Mouse (Mus musculus) activated CD4-positive, CD25-positive, alpha-beta regulatory T cell, adult 9 weeks (primary cell): ENCODE results near the gene Krtap31-2. TPM values are rescaled to one million over a fixed set of nuclear protein-coding genes. Genes with fewer than 3 reads are reported as not detected.

ENCODE experiments used
- polyA plus RNA-seq: library from polyadenylated mRNA; unstranded; fragments of 100-300 nt; shearing (Covaris generic); gene quantifications from one replicate; pipeline ENCODE4 v1.2.1, GENCODE M21; 2017

Krtap31-2 gene
- polyA plus RNA-seq: not detected

GRCm38 (mm10) chr11:99935991-99936390, at the start of gene Krtap31-2:
TSS of gene Krtap31-2 (plus strand) at chr11:99936291.

GRCm38 (mm10) chr11:99907620-99908019, 28.5 kb upstream of the Krtap31-2 start, which contains the start of gene Krtap31-1:
TSS of gene Krtap31-1 (plus strand) at chr11:99907920.

GRCm38 (mm10) chr11:99914451-99914850, 21.6 kb upstream of the Krtap31-2 start, which contains the start of gene Gm11565:
TSS of gene Gm11565 (plus strand) at chr11:99914751.

GRCm38 (mm10) chr11:99948175-99948574, 12.1 kb downstream of the Krtap31-2 start, which contains the start of gene Krtap9-5:
TSS of gene Krtap9-5 (plus strand) at chr11:99948475.

GRCm38 (mm10) chr11:99978953-99979352, 42.9 kb downstream of the Krtap31-2 start, which contains the start of gene Krtap29-1:
TSS of gene Krtap29-1 (minus strand) at chr11:99979053.

GRCm38 (mm10) chr11:99986180-99986647, 50.1 kb downstream of the Krtap31-2 start, which contains the start of gene Krtap16-1:
TSS of gene Krtap16-1 (minus strand) at chr11:99986597.

Other genes starting within 250 kb of the Krtap31-2 start
- gene Gm14190, start 245.6 kb upstream of the Krtap31-2 start, polyA plus RNA-seq: not detected
- not detected for gene Gm14180, start 202.0 kb upstream of the Krtap31-2 start, polyA plus RNA-seq
- not detected for gene Gm11595, start 163.4 kb upstream of the Krtap31-2 start, polyA plus RNA-seq
- not detected for gene Krtap4-8, start 155.6 kb upstream of the Krtap31-2 start, polyA plus RNA-seq
- gene Krtap4-9, start 151.1 kb upstream of the Krtap31-2 start, polyA plus RNA-seq: not detected
- not detected for gene Gm11596, start 142.8 kb upstream of the Krtap31-2 start, polyA plus RNA-seq
- not detected for gene Gm11569, start 137.4 kb upstream of the Krtap31-2 start, polyA plus RNA-seq
- not detected for gene Gm11554, start 131.8 kb upstream of the Krtap31-2 start, polyA plus RNA-seq
- gene Krtap4-13, start 126.4 kb upstream of the Krtap31-2 start, polyA plus RNA-seq: not detected
- not detected for gene Gm11564, start 120.6 kb upstream of the Krtap31-2 start, polyA plus RNA-seq
- not detected for gene 2300003K06Rik, start 98.2 kb upstream of the Krtap31-2 start, polyA plus RNA-seq
- not detected for gene Krtap4-16, start 84.7 kb upstream of the Krtap31-2 start, polyA plus RNA-seq
- not detected for gene Gm11568, start 78.4 kb upstream of the Krtap31-2 start, polyA plus RNA-seq
- not detected for gene Gm11559, start 71.8 kb upstream of the Krtap31-2 start, polyA plus RNA-seq
- not detected for gene Krtap9-1, start 62.9 kb upstream of the Krtap31-2 start, polyA plus RNA-seq
- not detected for gene Gm11567, start 57.1 kb upstream of the Krtap31-2 start, polyA plus RNA-seq
- gene Krtap31-1, start 28.4 kb upstream of the Krtap31-2 start, polyA plus RNA-seq: not detected
- not detected for gene Gm11565, start 21.5 kb upstream of the Krtap31-2 start, polyA plus RNA-seq
- gene Krtap9-5, start 12.2 kb downstream of the Krtap31-2 start, polyA plus RNA-seq: not detected
- not detected for gene Krtap29-1, start 42.8 kb downstream of the Krtap31-2 start, polyA plus RNA-seq
- gene Krtap16-1, start 50.3 kb downstream of the Krtap31-2 start, polyA plus RNA-seq: not detected
- not detected for gene Krtap17-1, start 57.7 kb downstream of the Krtap31-2 start, polyA plus RNA-seq
- gene Krt33a, start 79.9 kb downstream of the Krtap31-2 start, polyA plus RNA-seq: not detected
- gene Krt33b, start 93.6 kb downstream of the Krtap31-2 start, polyA plus RNA-seq: not detected
- not detected for gene Krt34, start 105.3 kb downstream of the Krtap31-2 start, polyA plus RNA-seq
- not detected for gene Krt31, start 114.3 kb downstream of the Krtap31-2 start, polyA plus RNA-seq
- gene Krt32, start 151.9 kb downstream of the Krtap31-2 start, polyA plus RNA-seq: not detected
- not detected for gene Krt35, start 159.9 kb downstream of the Krtap31-2 start, polyA plus RNA-seq
- gene Krt36, start 169.3 kb downstream of the Krtap31-2 start, polyA plus RNA-seq: not detected
- not detected for gene Krt13, start 185.3 kb downstream of the Krtap31-2 start, polyA plus RNA-seq
- gene Krt15, start 199.6 kb downstream of the Krtap31-2 start, polyA plus RNA-seq: not detected
- gene Krt19, start 212.4 kb downstream of the Krtap31-2 start, polyA plus RNA-seq: not detected